In genomic region chr15:81523901-81524300, GRCm38 (mm10) we compare ENCODE assay signal across 8 mouse cellular contexts. TPM values are rescaled to one million over a fixed set of nuclear protein-coding genes. Genes with fewer than 3 reads are reported as not detected.
DNase-seq lines count a peak whose midpoint lies in the region; ATAC-seq and TF ChIP-seq lines count a peak whose summit lies in the region.

No protein-coding gene starts in this region.

- DNase-seq in kidney, adult 2 months: peak; percentile 21
- no peak for DNase-seq in kidney, adult 8-10 months
- DNase-seq in brain, adult 2 months (ENCODE audit: low read depth, low spot score): peak; percentile 15
- DNase-seq in lung, postnatal 0 days (ENCODE audit: low spot score): peak; percentile 75
- no peak for DNase-seq in urinary bladder, postnatal 4 days (ENCODE audit: low spot score in 2 of 2)
- no peak for DNase-seq in adrenal gland, adult 8-10 months
- DNase-seq in layer of hippocampus, postnatal 10 days (ENCODE audit: low spot score in 2 of 2): no peak

- H3K9me3 ChIP-seq in hindbrain, embryonic 12.5 days (replicated peaks): no peaks in the 10 kb centered on the region
- no peaks in the 10 kb centered on the region for H3K9me3 ChIP-seq in lung, postnatal 0 days (ENCODE audit: low read length)

- TF ChIP-seq POLR2A in kidney, adult 2 months (IDR thresholded peaks at IDR 0.05; ENCODE audit: low read depth, low read length): no peak

- no peak for TF ChIP-seq CTCF in kidney, adult 2 months (conservative IDR thresholded peaks at IDR 0.05; ENCODE audit: insufficient read depth, insufficient read length, low read depth, low read length)
- TF ChIP-seq CTCF in lung, postnatal 0 days (IDR thresholded peaks at IDR 0.05): no peak

- 22% methylated on average over 12 of the region's 12 CpGs for WGBS in kidney, adult 2 months
- under 1% methylated on average over 12 of the region's 12 CpGs for WGBS in hindbrain, embryonic 12.5 days
- WGBS in lung, postnatal 0 days: 1% methylated on average over 12 of the region's 12 CpGs

- no peaks in the 10 kb centered on the region for H3K27me3 ChIP-seq in kidney, adult 2 months (replicated peaks; ENCODE audit: control insufficient read depth, insufficient read depth, low read length)
- peaks cover 13% of the 10 kb centered on the region; the same call in 1 of the 2 replicates for H3K27me3 ChIP-seq in hindbrain, embryonic 12.5 days
- H3K27me3 ChIP-seq in lung, postnatal 0 days (replicated peaks; ENCODE audit: insufficient read depth, low read length): no peaks in the 10 kb centered on the region

- H3K4me2 ChIP-seq in hindbrain, embryonic 12.5 days (replicated peaks): peak overlapping the region; percentile 93
- H3K4me2 ChIP-seq in lung, postnatal 0 days (replicated peaks; ENCODE audit: low read depth, low read length): peak overlapping the region; percentile 97

- peak overlapping the region; percentile 75 for H3K9ac ChIP-seq in hindbrain, embryonic 12.5 days
- H3K9ac ChIP-seq in lung, postnatal 0 days (replicated peaks; ENCODE audit: low read depth): peak overlapping the region; percentile 85

- H3K27ac ChIP-seq in kidney, adult 2 months (ENCODE audit: insufficient read depth, low read depth, low read length): no peak overlapping the region
- H3K27ac ChIP-seq in hindbrain, embryonic 12.5 days: peak overlapping the region; percentile 90
- H3K27ac ChIP-seq in lung, postnatal 0 days (ENCODE audit: low read length): peak overlapping the region; percentile 99

- H3K4me3 ChIP-seq in kidney, adult 2 months (ENCODE audit: insufficient read depth, low read depth, low read length): peak overlapping the region; percentile 21; the same call in 1 of the 2 replicates
- H3K4me3 ChIP-seq in hindbrain, embryonic 12.5 days: peak overlapping the region; percentile 55
- peak overlapping the region; percentile 61 for H3K4me3 ChIP-seq in lung, postnatal 0 days (ENCODE audit: low read depth, low read length)

- ATAC-seq in hindbrain, embryonic 12.5 days (ENCODE audit: low FRiP score): no peak
- no peak for ATAC-seq in lung, postnatal 0 days

- no peaks in the 10 kb centered on the region for H3K4me1 ChIP-seq in kidney, adult 2 months (ENCODE audit: control insufficient read depth, insufficient read depth, low read length)
- peaks cover 11% of the 10 kb centered on the region; the same call in 1 of the 2 replicates for H3K4me1 ChIP-seq in hindbrain, embryonic 12.5 days
- H3K4me1 ChIP-seq in lung, postnatal 0 days (ENCODE audit: insufficient read depth, low read depth, low read length): no peaks in the 10 kb centered on the region

- H3K36me3 ChIP-seq in kidney, adult 2 months (ENCODE audit: control insufficient read depth, insufficient read depth, low read length): no peaks in the 10 kb centered on the region
- no peaks in the 10 kb centered on the region for H3K36me3 ChIP-seq in hindbrain, embryonic 12.5 days
- H3K36me3 ChIP-seq in lung, postnatal 0 days (ENCODE audit: insufficient read depth, low read length): no peaks in the 10 kb centered on the region

- TF ChIP-seq EP300 in lung, postnatal 0 days (IDR thresholded peaks at IDR 0.05): no peak

RNA-seq across cellular contexts. Expression of gene Rbx1, which starts 57.8 kb away (rescaled TPM):
- polyA plus RNA-seq in kidney, adult 2 months (2012; rRNA removed): 76.3 and 118 TPM in 2 replicates
- 465 and 485 TPM in 2 replicates for polyA plus RNA-seq in hindbrain, embryonic 12.5 days (2016; fragmentation: Nextera tagmentation; extraction: Ambion mirVana)
- polyA plus RNA-seq in lung, postnatal 0 days (2015; fragmentation: Nextera tagmentation; extraction: Ambion mirVana): 419 and 465 TPM in 2 replicates
- 100 to 1,000 TPM; 150 to 165 (median 155) TPM for total RNA-seq in adrenal gland, adult 8-10 months (2022)
- 100 to 1,000 TPM; 139 to 157 TPM for total RNA-seq in layer of hippocampus, postnatal 10 days (2021)

Comparison
In these comparisons a context has a peak if more than half of its experiments do, and no peak if none do; other contexts are left out.
1. DNase-seq: peak in kidney, adult 2 months (single experiment), brain, adult 2 months (single experiment) and lung, postnatal 0 days (single experiment); none in kidney, adult 8-10 months (0 of 2), urinary bladder, postnatal 4 days (0 of 2), adrenal gland, adult 8-10 months (single experiment) and layer of hippocampus, postnatal 10 days (0 of 2).
2. Peak in every context shown above with its lines, with median percentiles within 50 percentile points of each other: H3K4me3 ChIP-seq.